Mouse (Mus musculus) bone marrow macrophage, adult 2 months (primary cell): ENCODE measurements around the gene Ttyh2.

ENCODE experiments used
- CTCF ChIP-seq: IDR thresholded peaks from 2 replicates; pipeline ENCODE4 v1.5.1; 2012; ENCODE audit warnings: low read depth, mild to moderate bottlenecking, low read length, moderate library complexity
- POLR2A ChIP-seq: IDR thresholded peaks from 2 replicates; pipeline ENCODE4 v1.6.1; 2012; ENCODE audit warnings: mild to moderate bottlenecking, low read depth, low read length, borderline replicate concordance

GRCm38 (mm10) chr11:114714526-114714925, 39.3 kb downstream of the Ttyh2 start:
- TF ChIP-seq POLR2A (no peak), CTCF (no peak)
